Comparison of ENCODE assay signal across 16 mouse cellular contexts in the genomic region with DNA sequence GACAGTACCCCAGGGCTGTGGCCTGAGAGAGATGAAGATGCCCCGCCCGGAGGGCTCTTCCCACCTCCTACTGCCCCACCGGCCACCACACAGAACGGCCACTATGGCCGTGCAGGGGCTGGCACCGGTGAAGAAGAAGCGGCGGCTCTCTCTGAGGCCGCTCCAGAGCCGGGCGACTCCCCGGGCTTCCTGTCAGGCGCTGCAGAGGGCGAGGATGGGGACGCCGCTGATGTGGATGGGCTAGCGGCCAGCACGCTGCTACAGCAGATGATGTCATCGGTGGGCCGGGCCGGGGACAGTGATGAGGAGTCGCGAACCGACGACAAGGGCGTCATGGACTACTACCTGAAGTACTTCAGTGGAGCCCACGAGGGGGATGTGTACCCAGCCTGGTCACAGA. TPM values are rescaled to one million over a fixed set of nuclear protein-coding genes. Genes with fewer than 3 reads are reported as not detected.
A peak's percentile ranks its signal among the peaks of the same experiment; 100 is the strongest.
DNase-seq lines count a peak whose midpoint lies in the region; ATAC-seq and TF ChIP-seq lines count a peak whose summit lies in the region.
"Had no signal": no experiment of that assay in that cellular context is flagged by ENCODE, and none has a peak within 500 bp of the region (broad histone marks: within the 10 kb centered on the region; RNA-seq: fewer than 3 reads in every experiment).

No protein-coding gene starts in this region.

- H3K4me3 ChIP-seq in heart, adult 2 months, result no peak overlapping the region
- H3K4me3 ChIP-seq in heart, embryonic 10.5 days, result no peak overlapping the region
- peak overlapping the region; percentile 24 for H3K4me3 ChIP-seq in midbrain, embryonic 10.5 days
- no peak overlapping the region for H3K4me3 ChIP-seq in midbrain, embryonic 15.5 days
- H3K4me3 ChIP-seq in stomach, postnatal 0 days (ENCODE audit: low read depth, low read length), result no peak overlapping the region
- H3K4me3 ChIP-seq in forebrain, embryonic 15.5 days, result no peak overlapping the region
- H3K4me3 ChIP-seq: forebrain, embryonic 13.5 days had no signal

- no peak overlapping the region for H3K9ac ChIP-seq in heart, adult 2 months (ENCODE audit: low read depth, low read length)
- H3K9ac ChIP-seq in midbrain, embryonic 15.5 days, result no peak overlapping the region
- no peak overlapping the region for H3K9ac ChIP-seq in stomach, postnatal 0 days (ENCODE audit: low read length)
- H3K9ac ChIP-seq in forebrain, embryonic 15.5 days (replicated peaks), result no peak overlapping the region
- H3K9ac ChIP-seq: forebrain, embryonic 13.5 days had no signal

- TF ChIP-seq POLR2A in heart, adult 2 months (IDR thresholded peaks at IDR 0.05; ENCODE audit: insufficient read depth, low read depth, low read length), result no peak

- no peak overlapping the region for H3K4me2 ChIP-seq in midbrain, embryonic 15.5 days
- H3K4me2 ChIP-seq in stomach, postnatal 0 days (replicated peaks; ENCODE audit: low read depth), result no peak overlapping the region
- H3K4me2 ChIP-seq in forebrain, embryonic 15.5 days (replicated peaks), result no peak overlapping the region
- H3K4me2 ChIP-seq: forebrain, embryonic 13.5 days had no signal

- peak overlapping the region; percentile 36; the same call in 1 of the 2 replicates for H3K27ac ChIP-seq in heart, adult 2 months
- no peak overlapping the region for H3K27ac ChIP-seq in heart, embryonic 10.5 days
- no peak overlapping the region for H3K27ac ChIP-seq in midbrain, embryonic 10.5 days (replicated peaks)
- H3K27ac ChIP-seq in midbrain, embryonic 15.5 days, result no peak overlapping the region
- H3K27ac ChIP-seq in stomach, postnatal 0 days (replicated peaks), result peak overlapping the region; percentile 88
- H3K27ac ChIP-seq in forebrain, embryonic 15.5 days (replicated peaks), result no peak overlapping the region
- H3K27ac ChIP-seq: forebrain, embryonic 13.5 days; hindbrain, postnatal 0 days had no signal

- no peak for TF ChIP-seq CTCF in heart, adult 2 months (IDR thresholded peaks at IDR 0.05)
- no peak for TF ChIP-seq CTCF in stomach, postnatal 0 days (IDR thresholded peaks at IDR 0.05; ENCODE audit: low read depth)

- WGBS in heart, adult 2 months, result 38% methylated on average over 27 of the region's 27 CpGs
- WGBS in heart, embryonic 10.5 days, result 90% methylated on average over 27 of the region's 27 CpGs
- WGBS in midbrain, embryonic 10.5 days, result 95% methylated on average over 27 of the region's 27 CpGs
- WGBS in midbrain, embryonic 15.5 days, result 94% methylated on average over 27 of the region's 27 CpGs
- WGBS in stomach, postnatal 0 days, result 78% methylated on average over 16 of the region's 27 CpGs
- WGBS in forebrain, embryonic 15.5 days, result 93% methylated on average over 27 of the region's 27 CpGs

- peak; percentile 77 for DNase-seq in heart, adult 2 months
- no peak for DNase-seq in heart, embryonic 10.5 days (ENCODE audit: low spot score)
- DNase-seq in midbrain, embryonic 10.5 days (ENCODE audit: low spot score), result no peak
- DNase-seq in heart, postnatal 4 days, result peak; percentile 70
- no peak for DNase-seq in stomach, postnatal 0 days (ENCODE audit: low spot score)
- no peak for DNase-seq in urinary bladder, postnatal 10 days (ENCODE audit: low spot score)
- DNase-seq: adrenal gland, postnatal 10 days; gastrocnemius, postnatal 10 days; liver; thymus, postnatal 4 days had no signal

- no peaks in the 10 kb centered on the region for H3K9me3 ChIP-seq in heart, embryonic 10.5 days
- H3K9me3 ChIP-seq in midbrain, embryonic 10.5 days (replicated peaks), result 0 out of 2 replicates have a peak, but pooled peaks cover 4% of the 10 kb centered on the region
- H3K9me3 ChIP-seq in midbrain, embryonic 15.5 days, result no peaks in the 10 kb centered on the region
- no peaks in the 10 kb centered on the region for H3K9me3 ChIP-seq in stomach, postnatal 0 days (ENCODE audit: control insufficient read depth, low read length)
- H3K9me3 ChIP-seq in forebrain, embryonic 15.5 days, result no peaks in the 10 kb centered on the region
- H3K9me3 ChIP-seq: forebrain, embryonic 13.5 days had no signal

- peaks cover 31% of the 10 kb centered on the region for H3K79me2 ChIP-seq in heart, adult 2 months (replicated peaks; ENCODE audit: control insufficient read depth, insufficient read depth, low read length)

- no peak for ATAC-seq in midbrain, embryonic 15.5 days (replicated peaks)
- no peak for ATAC-seq in stomach, postnatal 0 days (ENCODE audit: low FRiP score, low TSS enrichment)
- no peak for ATAC-seq in forebrain, embryonic 15.5 days (replicated peaks)
- ATAC-seq: CD4-positive, CD25-positive, alpha-beta regulatory T cell, adult 4 months; forebrain, embryonic 13.5 days; hindbrain, postnatal 0 days; midbrain, embryonic 16.5 days had no signal

- intact Hi-C loops in heart, adult 2 months (cut with DNase I), result no loop called here

- H3K4me1 ChIP-seq in heart, adult 2 months (ENCODE audit: control insufficient read depth, insufficient read depth, low read length), result peaks cover 22% of the 10 kb centered on the region
- H3K4me1 ChIP-seq in heart, embryonic 10.5 days, result peaks cover 67% of the 10 kb centered on the region
- H3K4me1 ChIP-seq in midbrain, embryonic 10.5 days, result peaks cover 41% of the 10 kb centered on the region
- H3K4me1 ChIP-seq in midbrain, embryonic 15.5 days, result peaks cover 31% of the 10 kb centered on the region
- peaks cover 9% of the 10 kb centered on the region for H3K4me1 ChIP-seq in stomach, postnatal 0 days (replicated peaks; ENCODE audit: control insufficient read depth, insufficient read depth)
- H3K4me1 ChIP-seq in forebrain, embryonic 15.5 days, result peaks cover 32% of the 10 kb centered on the region

- TF ChIP-seq EP300 in heart, adult 2 months (IDR thresholded peaks at IDR 0.05; ENCODE audit: insufficient read depth, low read depth, low read length), result no peak
- TF ChIP-seq EP300 in stomach, postnatal 0 days (optimal IDR thresholded peaks at IDR 0.05), result no peak

- no peaks in the 10 kb centered on the region; the same call in 1 of the 2 replicates for H3K36me3 ChIP-seq in heart, adult 2 months (ENCODE audit: control insufficient read depth, insufficient read depth, low read length)
- peaks cover 75% of the 10 kb centered on the region for H3K36me3 ChIP-seq in heart, embryonic 10.5 days
- peaks cover 69% of the 10 kb centered on the region for H3K36me3 ChIP-seq in midbrain, embryonic 10.5 days
- peaks cover 41% of the 10 kb centered on the region for H3K36me3 ChIP-seq in midbrain, embryonic 15.5 days (replicated peaks)
- H3K36me3 ChIP-seq in stomach, postnatal 0 days (ENCODE audit: control insufficient read depth, insufficient read depth, low read length), result peaks cover 34% of the 10 kb centered on the region
- peaks cover 59% of the 10 kb centered on the region for H3K36me3 ChIP-seq in forebrain, embryonic 15.5 days

- H3K27me3 ChIP-seq in heart, adult 2 months (ENCODE audit: control insufficient read depth, insufficient read depth, low read length), result no peaks in the 10 kb centered on the region
- H3K27me3 ChIP-seq in heart, embryonic 10.5 days (ENCODE audit: insufficient read depth, poor library complexity, severe bottlenecking), result no peaks in the 10 kb centered on the region
- no peaks in the 10 kb centered on the region for H3K27me3 ChIP-seq in midbrain, embryonic 10.5 days (ENCODE audit: low read depth, poor library complexity, severe bottlenecking)
- H3K27me3 ChIP-seq in midbrain, embryonic 15.5 days (replicated peaks), result no peaks in the 10 kb centered on the region
- no peaks in the 10 kb centered on the region for H3K27me3 ChIP-seq in stomach, postnatal 0 days (ENCODE audit: control insufficient read depth, insufficient read depth, low read length)
- no peaks in the 10 kb centered on the region for H3K27me3 ChIP-seq in forebrain, embryonic 15.5 days
- H3K27me3 ChIP-seq: forebrain, embryonic 13.5 days had no signal

RNA-seq across cellular contexts. Expression of gene Zbtb7a, which starts 9.6 kb away (rescaled TPM):
- 10 to 100 TPM; 35.2 to 41.4 TPM for total RNA-seq in heart, adult 2 months (2021)
- 16.1 and 20.6 TPM in 2 replicates for polyA plus RNA-seq in heart, adult 2 months (2012; rRNA removed)
- polyA plus RNA-seq in heart, embryonic 10.5 days (2016; fragmentation: Nextera tagmentation; extraction: Ambion mirVana), result 17.6 and 18.6 TPM in 2 replicates
- 7.8 and 9.8 TPM in 2 replicates for polyA plus RNA-seq in midbrain, embryonic 10.5 days (2016; fragmentation: Nextera tagmentation; extraction: Ambion mirVana)
- 16.2 and 16.7 TPM in 2 replicates for polyA plus RNA-seq in midbrain, embryonic 15.5 days (2015; fragmentation: Nextera tagmentation; extraction: Ambion mirVana)
- total RNA-seq in heart, postnatal 4 days (2021), result 10 to 100 TPM; 37.0 to 43.0 TPM
- polyA plus RNA-seq in stomach, postnatal 0 days (2015; fragmentation: Nextera tagmentation; extraction: Ambion mirVana), result 87.5 and 94.1 TPM in 2 replicates
- polyA plus RNA-seq in forebrain, embryonic 15.5 days (2015; fragmentation: Nextera tagmentation; extraction: Ambion mirVana), result 12.1 and 15.1 TPM in 2 replicates

RNA-seq across cellular contexts. Expression of gene Pias4, which starts 23.1 kb away (rescaled TPM):
- total RNA-seq in heart, adult 2 months (2021), result 10 to 100 TPM; 14.1 to 16.5 TPM
- 22.3 and 23.3 TPM in 2 replicates for polyA plus RNA-seq in heart, adult 2 months (2012; rRNA removed)
- 53.5 and 62.2 TPM in 2 replicates for polyA plus RNA-seq in heart, embryonic 10.5 days (2016; fragmentation: Nextera tagmentation; extraction: Ambion mirVana)
- polyA plus RNA-seq in midbrain, embryonic 10.5 days (2016; fragmentation: Nextera tagmentation; extraction: Ambion mirVana), result 61.4 and 68.5 TPM in 2 replicates
- polyA plus RNA-seq in midbrain, embryonic 15.5 days (2015; fragmentation: Nextera tagmentation; extraction: Ambion mirVana), result 59.2 and 66.3 TPM in 2 replicates
- 10 to 100 TPM; 17.5 to 18.6 TPM for total RNA-seq in heart, postnatal 4 days (2021)
- polyA plus RNA-seq in stomach, postnatal 0 days (2015; fragmentation: Nextera tagmentation; extraction: Ambion mirVana), result 18.7 and 20.9 TPM in 2 replicates
- polyA plus RNA-seq in forebrain, embryonic 15.5 days (2015; fragmentation: Nextera tagmentation; extraction: Ambion mirVana), result 54.9 and 57.8 TPM in 2 replicates

RNA-seq across cellular contexts. Expression of gene Eef2, which starts 31.8 kb away (rescaled TPM):
- 1,000 to 10,000 TPM; 1,027 to 1,244 TPM for total RNA-seq in heart, adult 2 months (2021)
- 887 and 1,187 TPM in 2 replicates for polyA plus RNA-seq in heart, adult 2 months (2012; rRNA removed)
- 447 and 460 TPM in 2 replicates for polyA plus RNA-seq in heart, embryonic 10.5 days (2016; fragmentation: Nextera tagmentation; extraction: Ambion mirVana)
- 528 and 571 TPM in 2 replicates for polyA plus RNA-seq in midbrain, embryonic 10.5 days (2016; fragmentation: Nextera tagmentation; extraction: Ambion mirVana)
- polyA plus RNA-seq in midbrain, embryonic 15.5 days (2015; fragmentation: Nextera tagmentation; extraction: Ambion mirVana), result 588 and 606 TPM in 2 replicates
- total RNA-seq in heart, postnatal 4 days (2021), result 1,000 to 10,000 TPM; 1,326 to 1,351 TPM
- polyA plus RNA-seq in stomach, postnatal 0 days (2015; fragmentation: Nextera tagmentation; extraction: Ambion mirVana), result 337 and 380 TPM in 2 replicates
- polyA plus RNA-seq in forebrain, embryonic 15.5 days (2015; fragmentation: Nextera tagmentation; extraction: Ambion mirVana), result 633 and 637 TPM in 2 replicates

RNA-seq across cellular contexts. Expression of gene Dapk3, which starts 38.1 kb away (rescaled TPM):
- 10 to 100 TPM; 27.8 to 29.0 TPM for total RNA-seq in heart, adult 2 months (2021)
- polyA plus RNA-seq in heart, adult 2 months (2012; rRNA removed), result 30.6 and 35.5 TPM in 2 replicates
- polyA plus RNA-seq in heart, embryonic 10.5 days (2016; fragmentation: Nextera tagmentation; extraction: Ambion mirVana), result 56.3 and 78.7 TPM in 2 replicates
- 52.7 and 53.3 TPM in 2 replicates for polyA plus RNA-seq in midbrain, embryonic 10.5 days (2016; fragmentation: Nextera tagmentation; extraction: Ambion mirVana)
- polyA plus RNA-seq in midbrain, embryonic 15.5 days (2015; fragmentation: Nextera tagmentation; extraction: Ambion mirVana), result 66.3 and 67.3 TPM in 2 replicates
- total RNA-seq in heart, postnatal 4 days (2021), result 10 to 100 TPM; 41.9 to 45.7 TPM
- polyA plus RNA-seq in stomach, postnatal 0 days (2015; fragmentation: Nextera tagmentation; extraction: Ambion mirVana), result 44.6 and 51.8 TPM in 2 replicates
- 56.8 and 61.3 TPM in 2 replicates for polyA plus RNA-seq in forebrain, embryonic 15.5 days (2015; fragmentation: Nextera tagmentation; extraction: Ambion mirVana)

RNA-seq across cellular contexts. Expression of gene Map2k2, which starts 39.0 kb away (rescaled TPM):
- total RNA-seq in heart, adult 2 months (2021), result 100 to 1,000 TPM; 115 to 123 TPM
- 89.3 and 116 TPM in 2 replicates for polyA plus RNA-seq in heart, adult 2 months (2012; rRNA removed)
- 173 and 196 TPM in 2 replicates for polyA plus RNA-seq in heart, embryonic 10.5 days (2016; fragmentation: Nextera tagmentation; extraction: Ambion mirVana)
- 215 TPM in 2 replicates for polyA plus RNA-seq in midbrain, embryonic 10.5 days (2016; fragmentation: Nextera tagmentation; extraction: Ambion mirVana)
- 258 and 270 TPM in 2 replicates for polyA plus RNA-seq in midbrain, embryonic 15.5 days (2015; fragmentation: Nextera tagmentation; extraction: Ambion mirVana)
- total RNA-seq in heart, postnatal 4 days (2021), result 100 to 1,000 TPM; 134 to 141 TPM
- polyA plus RNA-seq in stomach, postnatal 0 days (2015; fragmentation: Nextera tagmentation; extraction: Ambion mirVana), result 135 and 142 TPM in 2 replicates
- 211 and 229 TPM in 2 replicates for polyA plus RNA-seq in forebrain, embryonic 15.5 days (2015; fragmentation: Nextera tagmentation; extraction: Ambion mirVana)

Comparison
In these comparisons a context has a peak if more than half of its experiments do, and no peak if none do; other contexts are left out.
1. DNase-seq: peak in heart, adult 2 months (2 of 2) and heart, postnatal 4 days (single experiment); none in heart, embryonic 10.5 days (single experiment), midbrain, embryonic 10.5 days (single experiment), stomach, postnatal 0 days (single experiment) and urinary bladder, postnatal 10 days (single experiment).
2. H3K27ac ChIP-seq: peak in heart, adult 2 months (single experiment) and stomach, postnatal 0 days (single experiment); none in heart, embryonic 10.5 days (single experiment), midbrain, embryonic 10.5 days (single experiment), midbrain, embryonic 15.5 days (single experiment) and forebrain, embryonic 15.5 days (single experiment).